Mouse (Mus musculus) lung, embryonic 14.5 days (tissue): ENCODE measurements around the gene Olfr315. TPM values are rescaled to one million over a fixed set of nuclear protein-coding genes. Genes with fewer than 3 reads are reported as not detected.

Experiments
- ATAC-seq: fragments of 200-750 bp; cut with Nextera tagmentation; 2 replicates; pipeline ENCODE4 v1.8.0; 2017; ENCODE audit warnings: mild to moderate bottlenecking, moderate TSS enrichment, moderate library complexity; ENCODE audit not compliant: insufficient read depth
- DNase-seq: peaks from one replicate; pipeline ENCODE4 v3.0.0-alpha.2; 2015
- H3K27ac ChIP-seq: fragments of 300-500 bp; sonication (generic); 2 replicates; pipeline ENCODE4 v1.5.1; 2014; ENCODE audit warnings: low read depth, mild to moderate bottlenecking, moderate library complexity
- H3K27me3 ChIP-seq: fragments of 300-500 bp; sonication (generic); 2 replicates; pipeline ENCODE4 v1.6.1; 2014; ENCODE audit warnings: low read length, control low read depth; ENCODE audit not compliant: insufficient read depth
- H3K36me3 ChIP-seq: fragments of 300-500 bp; sonication (generic); 2 replicates; pipeline ENCODE4 v1.6.1; 2014; ENCODE audit warnings: control low read depth; ENCODE audit not compliant: insufficient read depth
- H3K4me1 ChIP-seq: fragments of 300-500 bp; sonication (generic); 2 replicates; pipeline ENCODE4 v1.6.1; 2014; ENCODE audit warnings: antibody characterized with exemption, control low read depth; ENCODE audit not compliant: insufficient read depth
- H3K4me2 ChIP-seq: fragments of 300-500 bp; sonication (generic); 2 replicates; pipeline ENCODE4 v1.6.1; 2014; ENCODE audit warnings: mild to moderate bottlenecking
- H3K4me3 ChIP-seq: fragments of 300-500 bp; sonication (generic); 2 replicates; pipeline ENCODE4 v1.5.1; 2014; ENCODE audit warnings: low read depth, low read length
- H3K9ac ChIP-seq: fragments of 300-500 bp; sonication (generic); 2 replicates; pipeline ENCODE4 v1.6.1; 2014
- H3K9me3 ChIP-seq: fragments of 300-500 bp; sonication (generic); 2 replicates; pipeline ENCODE4 v1.6.1; 2016; ENCODE audit warnings: low read depth, low read length, control low read depth
- CTCF ChIP-seq: IDR thresholded peaks from 2 replicates; pipeline ENCODE4 v1.5.1; 2016; ENCODE audit warnings: antibody characterized with exemption, low read depth
- WGBS: fragments of 180-500 bp; shearing (Covaris S2); extraction: QIAGEN DNeasy Blood & Tissue Kit; methylation state at CpG from one replicate; pipeline ENCODE4 v1.1.7; 2014; 5-methylcytosine and 5-hydroxymethylcytosine counted together
- polyA plus RNA-seq: library from polyadenylated mRNA; unstranded; fragments of >200 nt; fragmentation: Nextera tagmentation; extraction: Ambion mirVana; gene quantifications from 2 replicates; pipeline ENCODE4 v1.2.1, GENCODE M21; 2014

The Olfr315 gene
- polyA plus RNA-seq, 1 experiment from 2014 or later: not detected

- 50% methylated on average over 6 of the region's 6 CpGs for WGBS
- no peak for TF ChIP-seq CTCF
Observed at GRCm38 (mm10) chr11:58782480-58783089, 9.6 kb downstream of the Olfr315 start, which contains the start of gene Olfr314. Olfr314 (plus strand) TSS chr11:58782952.

GRCm38 (mm10) chr11:58784182-58784581 lies 11.2 kb downstream of the Olfr315 start:
- Histone ChIP-seq H3K9ac (no peak overlapping the region), H3K4me2 (no peak overlapping the region), H3K9me3 (no peaks in the 10 kb centered on the region), H3K36me3 (no peaks in the 10 kb centered on the region), H3K27me3 (no peaks in the 10 kb centered on the region), H3K4me3 (no peak overlapping the region), H3K27ac (no peak overlapping the region), H3K4me1 (no peaks in the 10 kb centered on the region)
- ATAC-seq (no peak), DNase-seq (no peak)
- 63% methylated on average over 2 of the region's 2 CpGs for WGBS
- no peak for TF ChIP-seq CTCF

More at GRCm38 (mm10) chr11:58782480-58783089, 9.6 kb downstream of the Olfr315 start, which contains the start of gene Olfr314:
- Histone ChIP-seq H3K9ac (no peak within 1 kb of the TSS), H3K27me3 (no peaks in the 10 kb centered on the region), H3K4me3 (no peak within 1 kb of the TSS), H3K4me1 (no peaks in the 10 kb centered on the region), H3K9me3 (no peaks in the 10 kb centered on the region), H3K4me2 (no peak within 1 kb of the TSS), H3K27ac (no peak within 1 kb of the TSS), H3K36me3 (no peaks in the 10 kb centered on the region)
- no peak for DNase-seq
- no peak for ATAC-seq

- no peak overlapping the region for H3K4me3 ChIP-seq
- no peak for TF ChIP-seq CTCF
- H3K4me2 ChIP-seq: no peak overlapping the region
- no peak overlapping the region for H3K27ac ChIP-seq
- H3K4me1 ChIP-seq: no peaks in the 10 kb centered on the region
- no peak for ATAC-seq
- DNase-seq: no peak
- H3K36me3 ChIP-seq: no peaks in the 10 kb centered on the region
- no peaks in the 10 kb centered on the region for H3K27me3 ChIP-seq
- no peak overlapping the region for H3K9ac ChIP-seq
- no peaks in the 10 kb centered on the region for H3K9me3 ChIP-seq
- 81% methylated on average over 10 of the region's 10 CpGs for WGBS
Observed at GRCm38 (mm10) chr11:58787651-58788050, 14.7 kb downstream of the Olfr315 start.

GRCm38 (mm10) chr11:58788346-58788745 lies 15.4 kb downstream of the Olfr315 start:
- Histone ChIP-seq H3K9me3 (no peaks in the 10 kb centered on the region), H3K9ac (no peak overlapping the region), H3K27ac (no peak overlapping the region), H3K4me1 (no peaks in the 10 kb centered on the region), H3K36me3 (no peaks in the 10 kb centered on the region), H3K4me3 (no peak overlapping the region), H3K4me2 (no peak overlapping the region), H3K27me3 (no peaks in the 10 kb centered on the region)
- TF ChIP-seq CTCF: no peak
- no peak for ATAC-seq
- WGBS: 76% methylated on average over 8 of the region's 8 CpGs
- DNase-seq: no peak

- TF ChIP-seq CTCF: no peak
- no peaks in the 10 kb centered on the region for H3K4me1 ChIP-seq
- H3K9ac ChIP-seq: no peak overlapping the region
- H3K4me3 ChIP-seq: no peak overlapping the region
- no peaks in the 10 kb centered on the region for H3K36me3 ChIP-seq
- H3K27me3 ChIP-seq: no peaks in the 10 kb centered on the region
- no peak for DNase-seq
- no peak overlapping the region for H3K27ac ChIP-seq
- no peak for ATAC-seq
- H3K4me2 ChIP-seq: no peak overlapping the region
- WGBS: 23% methylated on average over 3 of the region's 3 CpGs
- H3K9me3 ChIP-seq: no peaks in the 10 kb centered on the region
Observed at GRCm38 (mm10) chr11:58789532-58789931, 16.5 kb downstream of the Olfr315 start.

GRCm38 (mm10) chr11:58790053-58790452 lies 17.1 kb downstream of the Olfr315 start:
- no peaks in the 10 kb centered on the region for H3K4me1 ChIP-seq
- no peaks in the 10 kb centered on the region for H3K27me3 ChIP-seq
- no peak overlapping the region for H3K9ac ChIP-seq
- no peaks in the 10 kb centered on the region for H3K9me3 ChIP-seq
- H3K4me3 ChIP-seq: no peak overlapping the region
- no peak overlapping the region for H3K4me2 ChIP-seq
- ATAC-seq: no peak
- 42% methylated on average over 2 of the region's 2 CpGs for WGBS
- no peak for TF ChIP-seq CTCF
- H3K36me3 ChIP-seq: no peaks in the 10 kb centered on the region
- no peak overlapping the region for H3K27ac ChIP-seq
- no peak for DNase-seq

- Histone ChIP-seq H3K36me3 (no peaks in the 10 kb centered on the region), H3K4me3 (no peak overlapping the region), H3K9ac (no peak overlapping the region), H3K27ac (no peak overlapping the region), H3K9me3 (no peaks in the 10 kb centered on the region), H3K4me1 (no peaks in the 10 kb centered on the region), H3K4me2 (no peak overlapping the region), H3K27me3 (no peaks in the 10 kb centered on the region)
- WGBS: 67% methylated on average over 6 of the region's 6 CpGs
- no peak for DNase-seq
- ATAC-seq: no peak
- TF ChIP-seq CTCF: no peak
Observed at GRCm38 (mm10) chr11:58790646-58791045, 17.7 kb downstream of the Olfr315 start.

GRCm38 (mm10) chr11:58795856-58796255 lies 22.9 kb downstream of the Olfr315 start:
- Histone ChIP-seq H3K4me1 (no peaks in the 10 kb centered on the region), H3K9me3 (no peaks in the 10 kb centered on the region), H3K36me3 (no peaks in the 10 kb centered on the region), H3K9ac (no peak overlapping the region), H3K4me2 (no peak overlapping the region), H3K27me3 (no peaks in the 10 kb centered on the region), H3K27ac (no peak overlapping the region), H3K4me3 (no peak overlapping the region)
- DNase-seq: no peak
- ATAC-seq: no peak
- WGBS: 82% methylated on average over 2 of the region's 2 CpGs
- peak; percentile 6; the same call in 1 of the 2 replicates for TF ChIP-seq CTCF
